Mouse (Mus musculus): ENCODE data around the gene Pate2. TPM values are rescaled to one million over a fixed set of nuclear protein-coding genes. Genes with fewer than 3 reads are reported as not detected.

The Pate2 gene
- polyA plus RNA-seq, 1 experiment from 2014 or later: 1.6 TPM

DNA sequence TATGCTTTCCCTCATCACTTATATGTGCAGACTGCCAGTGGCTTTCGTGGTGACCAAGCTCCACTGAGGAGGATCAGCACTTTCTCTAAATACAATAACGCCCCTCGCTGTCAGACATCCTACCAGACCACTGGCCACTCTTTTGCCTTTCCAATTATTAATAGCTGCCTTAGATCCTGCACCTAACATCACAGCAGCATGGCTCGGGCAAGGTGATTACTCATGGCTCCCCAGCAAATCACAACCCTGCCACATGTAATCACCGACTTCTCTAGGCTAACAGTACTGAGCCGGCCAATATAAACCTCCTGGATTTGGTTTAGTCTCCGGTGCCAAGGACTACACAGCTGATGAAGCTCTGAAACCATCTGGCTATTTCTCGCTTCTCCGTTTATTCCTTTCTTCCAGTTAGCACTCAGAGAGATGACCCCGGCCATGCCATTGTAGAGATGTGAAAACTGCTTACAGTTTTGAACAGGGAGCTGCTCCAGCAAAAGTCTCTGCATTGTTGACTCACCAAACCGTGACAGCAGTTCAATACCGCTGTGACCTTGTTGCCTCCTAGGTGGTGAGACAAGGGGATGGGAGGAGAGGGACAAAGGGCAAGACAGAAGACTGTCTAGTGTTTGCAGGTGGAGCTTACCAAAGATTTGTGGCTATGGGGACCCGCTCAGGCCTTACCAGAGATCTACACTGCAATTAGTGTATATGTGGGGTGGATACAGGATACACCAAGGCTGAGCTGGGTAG, 30.9 kb upstream of the Pate2 start:
- Histone ChIP-seq H3K36me3 (peaks cover 27% of the 10 kb centered on the region), H3K4me3 (no peak overlapping the region), H3K27ac (replicated peaks) (no peak overlapping the region), H3K9ac (no peak overlapping the region), H3K4me2 (no peak overlapping the region), H3K27me3 (no peaks in the 10 kb centered on the region), H3K9me3 (no peaks in the 10 kb centered on the region), H3K4me1 (replicated peaks) (no peaks in the 10 kb centered on the region)
- 74% methylated on average over 13 of the region's 13 CpGs for WGBS
- no peak for ATAC-seq (ENCODE audit: low read depth)

GRCm38 (mm10) chr9:35541024-35541423, 29.1 kb upstream of the Pate2 start:
- peak; percentile 16; the same call in 1 of the 2 replicates for ATAC-seq (ENCODE audit: low read depth)
- Histone ChIP-seq H3K27ac (replicated peaks) (no peak overlapping the region), H3K9ac (no peak overlapping the region), H3K27me3 (no peaks in the 10 kb centered on the region), H3K4me2 (no peak overlapping the region), H3K36me3 (peaks cover 45% of the 10 kb centered on the region), H3K4me3 (no peak overlapping the region), H3K4me1 (replicated peaks) (peaks cover 6% of the 10 kb centered on the region), H3K9me3 (no peaks in the 10 kb centered on the region)
- WGBS: 89% methylated on average over 5 of the region's 5 CpGs

DNA sequence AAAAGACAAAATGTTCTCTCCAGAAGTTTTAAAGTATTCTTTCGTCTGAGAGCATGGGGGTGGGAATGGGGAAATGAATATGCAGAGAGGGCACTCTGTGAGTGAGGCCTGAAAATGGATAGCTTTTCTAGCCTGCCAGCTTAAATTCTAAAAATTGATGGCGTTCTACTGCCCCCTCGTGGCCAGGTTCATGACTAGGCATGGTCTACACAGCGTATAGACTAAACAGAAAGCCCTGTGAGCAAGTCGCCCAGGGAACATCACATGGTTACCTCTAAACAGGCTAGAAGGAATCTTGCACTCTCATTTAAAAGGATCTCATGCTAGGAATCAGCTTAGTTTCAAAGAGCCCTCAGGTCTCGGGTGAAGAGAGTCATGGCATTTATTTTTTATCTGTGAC, 28.6 kb upstream of the Pate2 start:
- no peak overlapping the region for H3K4me3 ChIP-seq
- H3K36me3 ChIP-seq: peaks cover 50% of the 10 kb centered on the region
- no peak overlapping the region for H3K4me2 ChIP-seq
- no peaks in the 10 kb centered on the region for H3K9me3 ChIP-seq
- H3K27me3 ChIP-seq: no peaks in the 10 kb centered on the region
- H3K9ac ChIP-seq: no peak overlapping the region
- ATAC-seq (ENCODE audit: low read depth): peak; percentile 68; the same call in 1 of the 2 replicates
- 10% methylated on average over 6 of the region's 6 CpGs for WGBS
- no peak overlapping the region for H3K27ac ChIP-seq (replicated peaks)
- peaks cover 6% of the 10 kb centered on the region for H3K4me1 ChIP-seq (replicated peaks)

- Histone ChIP-seq H3K27me3 (no peaks in the 10 kb centered on the region), H3K4me3 (no peak overlapping the region), H3K27ac (replicated peaks) (no peak overlapping the region), H3K9me3 (no peaks in the 10 kb centered on the region), H3K4me1 (replicated peaks) (peaks cover 6% of the 10 kb centered on the region), H3K4me2 (no peak overlapping the region), H3K36me3 (peaks cover 54% of the 10 kb centered on the region), H3K9ac (no peak overlapping the region)
- ATAC-seq (ENCODE audit: low read depth): no peak
- WGBS: 71% methylated on average over 6 of the region's 6 CpGs
These were observed 28.1 kb upstream of the Pate2 start for GRCm38 (mm10) chr9:35541941-35542340.

- no peak overlapping the region for H3K4me3 ChIP-seq
- H3K27me3 ChIP-seq: no peaks in the 10 kb centered on the region
- ATAC-seq (ENCODE audit: low read depth): no peak
- peaks cover 66% of the 10 kb centered on the region for H3K36me3 ChIP-seq
- peaks cover 6% of the 10 kb centered on the region for H3K4me1 ChIP-seq (replicated peaks)
- no peaks in the 10 kb centered on the region for H3K9me3 ChIP-seq
- no peak overlapping the region for H3K9ac ChIP-seq
- no peak overlapping the region for H3K4me2 ChIP-seq
- 76% methylated on average over 14 of the region's 14 CpGs for WGBS
- H3K27ac ChIP-seq (replicated peaks): no peak overlapping the region
These were observed 26.8 kb upstream of the Pate2 start for GRCm38 (mm10) chr9:35543099-35543860.

DNA sequence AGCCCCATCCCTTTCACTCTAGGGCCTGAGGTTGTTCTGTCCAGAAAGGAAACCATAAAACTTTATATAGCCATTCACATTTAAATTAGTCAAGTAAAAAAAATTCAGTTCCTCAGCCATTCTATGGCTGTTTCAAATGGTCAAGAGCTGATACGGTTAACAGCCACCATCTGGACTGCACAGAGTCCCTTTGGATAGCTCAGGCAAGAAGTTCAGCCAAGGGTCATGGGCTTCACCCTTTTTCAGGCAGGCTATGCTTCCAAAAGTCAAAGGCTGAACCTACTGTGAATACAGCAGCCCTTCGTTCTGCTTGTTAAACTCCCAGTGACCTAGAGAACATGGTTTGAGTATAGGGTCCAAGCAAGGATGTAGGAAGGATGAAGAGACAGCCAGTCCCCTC, 25.4 kb upstream of the Pate2 start:
- H3K4me2 ChIP-seq: no peak overlapping the region
- no peaks in the 10 kb centered on the region for H3K9me3 ChIP-seq
- H3K27me3 ChIP-seq: no peaks in the 10 kb centered on the region
- no peak for ATAC-seq (ENCODE audit: low read depth)
- no peak overlapping the region for H3K9ac ChIP-seq
- WGBS: 13% methylated on average over 2 of the region's 2 CpGs
- H3K4me1 ChIP-seq (replicated peaks): peaks cover 6% of the 10 kb centered on the region
- H3K36me3 ChIP-seq: peaks cover 68% of the 10 kb centered on the region
- no peak overlapping the region for H3K4me3 ChIP-seq
- H3K27ac ChIP-seq (replicated peaks): no peak overlapping the region

DNA sequence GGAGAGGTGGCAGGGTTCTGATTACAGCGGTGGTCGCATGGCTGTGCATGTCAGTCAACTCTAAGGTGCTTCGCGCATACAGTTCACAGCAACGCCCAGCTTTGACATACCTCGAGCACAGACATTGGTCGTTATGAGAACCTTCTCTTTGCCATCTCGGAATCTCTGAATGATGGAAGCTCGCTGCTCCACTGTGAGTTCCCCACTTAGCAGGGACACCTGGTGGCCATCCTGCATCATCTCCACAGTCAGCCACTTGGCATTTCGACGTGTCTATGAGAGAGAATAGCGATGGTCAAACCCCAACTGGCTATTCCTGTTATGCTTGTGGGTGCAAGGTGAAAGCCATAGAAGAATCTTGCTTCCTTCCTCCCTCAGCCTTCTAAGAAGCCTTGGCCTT, 24.4 kb upstream of the Pate2 start:
- H3K4me3 ChIP-seq: no peak overlapping the region
- no peak overlapping the region for H3K4me2 ChIP-seq
- H3K4me1 ChIP-seq (replicated peaks): peaks cover 6% of the 10 kb centered on the region
- H3K36me3 ChIP-seq: peaks cover 66% of the 10 kb centered on the region
- H3K9me3 ChIP-seq: no peaks in the 10 kb centered on the region
- H3K27ac ChIP-seq (replicated peaks): no peak overlapping the region
- no peaks in the 10 kb centered on the region for H3K27me3 ChIP-seq
- H3K9ac ChIP-seq: no peak overlapping the region
- ATAC-seq (ENCODE audit: low read depth): no peak
- WGBS: 76% methylated on average over 12 of the region's 12 CpGs

DNA sequence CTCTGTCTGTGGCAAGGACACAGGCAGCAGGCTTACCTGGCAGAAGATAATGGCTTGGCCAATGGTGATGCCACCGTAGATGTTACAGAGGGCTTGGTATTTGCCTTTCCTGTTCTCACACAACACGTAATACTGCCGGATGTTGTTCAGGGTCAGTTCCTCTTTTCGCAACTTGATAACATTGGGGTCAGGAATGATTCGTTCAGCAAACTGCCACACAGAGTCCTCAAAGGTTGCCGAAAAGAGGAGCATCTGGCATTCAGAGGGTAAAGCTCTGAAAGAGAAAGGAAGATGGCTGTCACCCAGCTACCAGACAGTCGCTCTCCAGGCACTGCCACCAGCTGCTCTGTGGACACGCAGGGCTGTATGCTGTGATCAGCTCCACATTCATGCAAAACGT, 23.3 kb upstream of the Pate2 start:
- Histone ChIP-seq H3K4me2 (no peak overlapping the region), H3K4me1 (replicated peaks) (peaks cover 6% of the 10 kb centered on the region), H3K27ac (replicated peaks) (no peak overlapping the region), H3K36me3 (peaks cover 68% of the 10 kb centered on the region), H3K4me3 (no peak overlapping the region), H3K27me3 (no peaks in the 10 kb centered on the region), H3K9ac (no peak overlapping the region), H3K9me3 (no peaks in the 10 kb centered on the region)
- ATAC-seq (ENCODE audit: low read depth): no peak
- WGBS: 86% methylated on average over 9 of the region's 9 CpGs

GRCm38 (mm10) chr9:35548455-35548854, 21.6 kb upstream of the Pate2 start:
- peaks cover 68% of the 10 kb centered on the region for H3K36me3 ChIP-seq
- no peak overlapping the region for H3K4me2 ChIP-seq
- no peaks in the 10 kb centered on the region for H3K27me3 ChIP-seq
- H3K4me3 ChIP-seq: no peak overlapping the region
- H3K4me1 ChIP-seq (replicated peaks): peaks cover 6% of the 10 kb centered on the region
- H3K9me3 ChIP-seq: no peaks in the 10 kb centered on the region
- no peak for ATAC-seq (ENCODE audit: low read depth)
- H3K27ac ChIP-seq (replicated peaks): no peak overlapping the region
- H3K9ac ChIP-seq: no peak overlapping the region
- 72% methylated on average over 9 of the region's 9 CpGs for WGBS

GRCm38 (mm10) chr9:35556494-35557102, 13.5 kb upstream of the Pate2 start:
- Histone ChIP-seq H3K27me3 (0 out of 2 replicates have a peak, but pooled peaks cover 3% of the 10 kb centered on the region), H3K4me1 (replicated peaks) (peaks cover 25% of the 10 kb centered on the region), H3K9ac (no peak overlapping the region), H3K4me3 (no peak overlapping the region), H3K36me3 (peaks cover 31% of the 10 kb centered on the region), H3K4me2 (no peak overlapping the region), H3K27ac (replicated peaks) (no peak overlapping the region), H3K9me3 (no peaks in the 10 kb centered on the region)
- no peak for ATAC-seq (ENCODE audit: low read depth)
- 86% methylated on average over 12 of the region's 12 CpGs for WGBS

DNA sequence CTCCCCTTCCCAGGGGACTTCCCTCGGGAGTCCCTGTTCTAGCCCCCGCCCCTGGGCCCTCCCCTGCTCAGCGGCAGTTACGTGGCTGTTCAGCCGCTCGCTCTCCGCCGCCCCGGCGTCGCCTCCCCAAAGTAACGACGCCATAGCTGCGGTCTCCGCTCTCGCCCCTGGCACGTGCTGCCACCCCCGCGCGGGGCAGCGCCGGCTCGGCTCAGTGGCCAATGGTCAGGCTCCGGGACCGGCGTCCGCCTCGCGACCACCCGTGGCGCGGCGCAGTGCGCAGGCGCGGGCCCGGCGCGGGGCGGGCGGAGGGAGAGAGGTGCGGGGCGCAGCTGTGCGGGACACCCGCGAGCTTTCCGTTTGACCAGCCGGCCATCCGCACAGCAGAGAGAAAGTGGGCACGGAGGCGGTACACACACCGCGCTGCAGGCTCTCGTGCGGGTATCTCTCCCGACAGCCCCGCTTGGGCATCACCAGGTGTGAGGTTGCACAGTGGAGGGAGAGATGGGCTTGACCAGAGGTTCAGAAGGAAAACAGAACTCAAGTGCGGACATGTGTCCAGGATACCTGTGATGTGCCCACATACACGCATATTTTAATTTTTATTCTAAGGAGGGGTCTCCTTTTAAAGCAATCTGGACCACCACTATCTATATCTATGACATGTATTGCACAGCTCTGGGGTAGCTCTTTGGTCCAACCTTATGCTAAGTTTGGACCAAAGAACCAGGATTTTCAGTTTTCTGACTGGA, 11.7 kb upstream of the Pate2 start, which contains the start of the genes Ddx25 and Pus3:
Gene Ddx25, minus strand, starts transcription at position 272 of the 752 bp plus-strand sequence.
Gene Pus3, plus strand, starts transcription at position 339 of the 752 bp plus-strand sequence.
- Histone ChIP-seq H3K27ac (replicated peaks) (peak within 1 kb of the TSS; percentile 85), H3K9ac (peak within 1 kb of the TSS; percentile 73), H3K27me3 (0 out of 2 replicates have a peak, but pooled peaks cover 3% of the 10 kb centered on the region), H3K9me3 (no peaks in the 10 kb centered on the region), H3K4me1 (replicated peaks) (peaks cover 25% of the 10 kb centered on the region), H3K36me3 (peaks cover 23% of the 10 kb centered on the region), H3K4me2 (peak within 1 kb of the TSS; percentile 78), H3K4me3 (peak within 1 kb of the TSS; percentile 64)
- peak; percentile 85 for ATAC-seq (ENCODE audit: low read depth)
- under 1% methylated on average over 59 of the region's 59 CpGs for WGBS
